Mouse (Mus musculus): ENCODE results near the gene Gm136. TPM values are rescaled to one million over a fixed set of nuclear protein-coding genes. Genes with fewer than 3 reads are reported as not detected.

Gene Gm136
- polyA plus RNA-seq, 1 experiment from 2014 or later = not detected

- ATAC-seq (ENCODE audit: low FRiP score, low TSS enrichment) = no peak
- H3K4me2 ChIP-seq (replicated peaks; ENCODE audit: low read depth, low read length) = no peak overlapping the region
- no peaks in the 10 kb centered on the region for H3K27me3 ChIP-seq (ENCODE audit: insufficient read depth, low read length)
- H3K9ac ChIP-seq (replicated peaks; ENCODE audit: low read length) = no peak overlapping the region
- no peak overlapping the region for H3K4me3 ChIP-seq (ENCODE audit: low read length)
- WGBS = 90% methylated on average over 7 of the region's 7 CpGs
- peaks cover 11% of the 10 kb centered on the region; the same call in 1 of the 2 replicates for H3K9me3 ChIP-seq (ENCODE audit: low read length)
- H3K36me3 ChIP-seq (ENCODE audit: insufficient read depth, low read length) = no peaks in the 10 kb centered on the region
- H3K4me1 ChIP-seq (ENCODE audit: insufficient read depth, low read length) = no peaks in the 10 kb centered on the region
- no peak overlapping the region for H3K27ac ChIP-seq (ENCODE audit: low read length)
Measured at GRCm38 (mm10) chr4:34720127-34720895, 35.8 kb downstream of the Gm136 start.

- H3K9me3 ChIP-seq (ENCODE audit: low read length) = peaks cover 11% of the 10 kb centered on the region; the same call in 1 of the 2 replicates
- H3K27ac ChIP-seq (ENCODE audit: low read length) = no peak overlapping the region
- no peaks in the 10 kb centered on the region for H3K27me3 ChIP-seq (ENCODE audit: insufficient read depth, low read length)
- no peaks in the 10 kb centered on the region for H3K4me1 ChIP-seq (ENCODE audit: insufficient read depth, low read length)
- H3K9ac ChIP-seq (replicated peaks; ENCODE audit: low read length) = no peak overlapping the region
- WGBS = 96% methylated on average over 12 of the region's 12 CpGs
- no peaks in the 10 kb centered on the region for H3K36me3 ChIP-seq (ENCODE audit: insufficient read depth, low read length)
- no peak overlapping the region for H3K4me3 ChIP-seq (ENCODE audit: low read length)
- H3K4me2 ChIP-seq (replicated peaks; ENCODE audit: low read depth, low read length) = no peak overlapping the region
- no peak for ATAC-seq (ENCODE audit: low FRiP score, low TSS enrichment)
Measured at GRCm38 (mm10) chr4:34719421-34719820, 36.6 kb downstream of the Gm136 start.

GRCm38 (mm10) chr4:34715062-34715461 is 41.0 kb downstream of the Gm136 start:
- no peak overlapping the region for H3K27ac ChIP-seq (ENCODE audit: low read length)
- 100% methylated on average over 1 of the region's 1 CpGs for WGBS
- no peak overlapping the region for H3K4me3 ChIP-seq (ENCODE audit: low read length)
- H3K4me1 ChIP-seq (ENCODE audit: insufficient read depth, low read length) = no peaks in the 10 kb centered on the region
- no peak overlapping the region for H3K4me2 ChIP-seq (replicated peaks; ENCODE audit: low read depth, low read length)
- ATAC-seq (ENCODE audit: low FRiP score, low TSS enrichment) = no peak
- no peaks in the 10 kb centered on the region for H3K27me3 ChIP-seq (ENCODE audit: insufficient read depth, low read length)
- H3K9me3 ChIP-seq (ENCODE audit: low read length) = peaks cover 5% of the 10 kb centered on the region; the same call in 1 of the 2 replicates
- no peaks in the 10 kb centered on the region for H3K36me3 ChIP-seq (ENCODE audit: insufficient read depth, low read length)
- no peak overlapping the region for H3K9ac ChIP-seq (replicated peaks; ENCODE audit: low read length)

DNA sequence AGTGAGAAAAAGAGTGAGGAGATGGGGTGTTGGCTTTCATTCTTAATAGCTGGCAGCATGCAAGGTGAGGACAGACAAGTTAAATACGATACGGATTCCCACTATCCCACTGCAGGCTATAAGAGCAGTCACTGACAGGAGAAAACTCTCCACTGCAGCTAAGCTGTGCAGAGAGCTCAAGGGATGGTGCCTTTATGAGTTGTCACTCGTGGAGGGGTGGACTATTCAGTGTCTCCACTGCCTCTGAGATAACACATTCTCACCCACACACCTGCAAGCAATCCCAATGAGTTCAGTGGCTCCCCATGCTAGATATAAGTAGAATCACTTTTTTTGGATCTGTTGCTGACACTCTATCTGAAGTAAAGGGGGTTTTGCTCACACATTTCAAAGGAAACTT is 47.9 kb downstream of the Gm136 start:
- Histone ChIP-seq H3K36me3 (ENCODE audit: insufficient read depth, low read length) (no peaks in the 10 kb centered on the region), H3K27me3 (ENCODE audit: insufficient read depth, low read length) (no peaks in the 10 kb centered on the region), H3K9me3 (ENCODE audit: low read length) (no peaks in the 10 kb centered on the region), H3K4me1 (ENCODE audit: insufficient read depth, low read length) (peaks cover 2% of the 10 kb centered on the region; the same call in 1 of the 2 replicates), H3K9ac (replicated peaks; ENCODE audit: low read length) (no peak overlapping the region), H3K4me2 (replicated peaks; ENCODE audit: low read depth, low read length) (no peak overlapping the region), H3K4me3 (ENCODE audit: low read length) (no peak overlapping the region), H3K27ac (ENCODE audit: low read length) (no peak overlapping the region)
- ATAC-seq (ENCODE audit: low FRiP score, low TSS enrichment) = peak; percentile 55; the same call in 1 of the 2 replicates
- WGBS = 54% methylated on average over 3 of the region's 3 CpGs

GRCm38 (mm10) chr4:34707248-34707647 is 48.8 kb downstream of the Gm136 start:
- Histone ChIP-seq H3K9ac (replicated peaks; ENCODE audit: low read length) (no peak overlapping the region), H3K36me3 (ENCODE audit: insufficient read depth, low read length) (no peaks in the 10 kb centered on the region), H3K27me3 (ENCODE audit: insufficient read depth, low read length) (no peaks in the 10 kb centered on the region), H3K27ac (ENCODE audit: low read length) (0 out of 2 replicates have a peak overlapping the region, but pooled peaks have one; percentile 7), H3K4me1 (ENCODE audit: insufficient read depth, low read length) (peaks cover 2% of the 10 kb centered on the region; the same call in 1 of the 2 replicates), H3K4me2 (replicated peaks; ENCODE audit: low read depth, low read length) (no peak overlapping the region), H3K9me3 (ENCODE audit: low read length) (0 out of 2 replicates have a peak, but pooled peaks cover 1% of the 10 kb centered on the region), H3K4me3 (ENCODE audit: low read length) (no peak overlapping the region)
- peak; percentile 69; the same call in 1 of the 2 replicates for ATAC-seq (ENCODE audit: low FRiP score, low TSS enrichment)
- 61% methylated on average over 3 of the region's 3 CpGs for WGBS

GRCm38 (mm10) chr4:34703029-34703428 is 53.0 kb downstream of the Gm136 start:
- ATAC-seq (ENCODE audit: low FRiP score, low TSS enrichment) = no peak
- no peaks in the 10 kb centered on the region for H3K27me3 ChIP-seq (ENCODE audit: insufficient read depth, low read length)
- H3K9me3 ChIP-seq (ENCODE audit: low read length) = 0 out of 2 replicates have a peak, but pooled peaks cover 2% of the 10 kb centered on the region
- no peaks in the 10 kb centered on the region for H3K36me3 ChIP-seq (ENCODE audit: insufficient read depth, low read length)
- WGBS = 71% methylated on average over 4 of the region's 4 CpGs
- no peak overlapping the region for H3K27ac ChIP-seq (ENCODE audit: low read length)
- no peak overlapping the region for H3K4me3 ChIP-seq (ENCODE audit: low read length)
- peaks cover 2% of the 10 kb centered on the region; the same call in 1 of the 2 replicates for H3K4me1 ChIP-seq (ENCODE audit: insufficient read depth, low read length)
- H3K4me2 ChIP-seq (replicated peaks; ENCODE audit: low read depth, low read length) = no peak overlapping the region
- H3K9ac ChIP-seq (replicated peaks; ENCODE audit: low read length) = no peak overlapping the region

DNA sequence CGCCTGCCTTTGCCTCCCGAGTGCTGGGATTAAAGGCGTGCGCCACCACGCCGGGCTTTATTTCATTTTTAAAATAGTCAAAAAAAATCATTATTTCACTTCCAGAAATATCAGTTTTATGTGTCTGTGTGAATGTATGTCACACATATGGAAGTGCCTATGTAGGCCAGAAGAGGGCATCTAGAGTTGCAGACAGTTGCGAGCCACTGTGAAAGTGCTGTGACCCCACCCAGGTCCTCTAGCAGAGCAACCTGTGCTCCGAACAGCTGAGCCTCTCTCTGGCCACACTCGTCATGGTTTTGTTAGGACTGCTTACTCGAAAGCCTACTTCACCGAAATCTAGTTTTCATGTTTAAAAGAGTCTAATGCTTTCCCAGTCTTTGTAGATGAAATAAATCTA is 53.8 kb downstream of the Gm136 start:
- no peak overlapping the region for H3K4me2 ChIP-seq (replicated peaks; ENCODE audit: low read depth, low read length)
- WGBS = 97% methylated on average over 11 of the region's 11 CpGs
- no peaks in the 10 kb centered on the region for H3K36me3 ChIP-seq (ENCODE audit: insufficient read depth, low read length)
- no peak overlapping the region for H3K9ac ChIP-seq (replicated peaks; ENCODE audit: low read length)
- H3K27ac ChIP-seq (ENCODE audit: low read length) = no peak overlapping the region
- H3K4me3 ChIP-seq (ENCODE audit: low read length) = no peak overlapping the region
- H3K4me1 ChIP-seq (ENCODE audit: insufficient read depth, low read length) = peaks cover under 1% of the 10 kb centered on the region; the same call in 1 of the 2 replicates
- H3K27me3 ChIP-seq (ENCODE audit: insufficient read depth, low read length) = no peaks in the 10 kb centered on the region
- no peak for ATAC-seq (ENCODE audit: low FRiP score, low TSS enrichment)
- 0 out of 2 replicates have a peak, but pooled peaks cover 2% of the 10 kb centered on the region for H3K9me3 ChIP-seq (ENCODE audit: low read length)

DNA sequence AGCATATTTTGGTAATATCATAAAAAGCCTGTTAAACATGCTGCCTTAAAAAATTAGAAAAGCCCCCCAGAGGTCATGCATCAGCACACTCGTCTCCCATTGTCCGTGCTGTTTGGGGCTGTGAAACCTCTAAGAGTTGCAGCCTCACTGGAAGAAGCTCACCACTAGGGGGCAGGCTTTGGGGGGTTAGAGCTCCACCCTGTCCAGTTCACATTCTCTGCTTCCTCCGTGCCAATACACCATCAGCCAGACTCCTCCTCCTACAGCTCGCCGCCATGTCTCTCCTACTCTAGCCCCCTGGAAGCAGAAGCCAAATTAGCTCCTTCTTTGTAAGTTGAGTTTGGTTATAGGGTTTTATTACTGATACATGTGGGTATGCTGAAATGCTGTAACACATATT is 54.5 kb downstream of the Gm136 start:
- no peaks in the 10 kb centered on the region for H3K4me1 ChIP-seq (ENCODE audit: insufficient read depth, low read length)
- no peak for ATAC-seq (ENCODE audit: low FRiP score, low TSS enrichment)
- H3K27me3 ChIP-seq (ENCODE audit: insufficient read depth, low read length) = no peaks in the 10 kb centered on the region
- no peak overlapping the region for H3K27ac ChIP-seq (ENCODE audit: low read length)
- H3K9me3 ChIP-seq (ENCODE audit: low read length) = 0 out of 2 replicates have a peak, but pooled peaks cover 2% of the 10 kb centered on the region
- H3K9ac ChIP-seq (replicated peaks; ENCODE audit: low read length) = no peak overlapping the region
- no peak overlapping the region for H3K4me3 ChIP-seq (ENCODE audit: low read length)
- 58% methylated on average over 5 of the region's 5 CpGs for WGBS
- no peak overlapping the region for H3K4me2 ChIP-seq (replicated peaks; ENCODE audit: low read depth, low read length)
- no peaks in the 10 kb centered on the region for H3K36me3 ChIP-seq (ENCODE audit: insufficient read depth, low read length)

Data from kidney, embryonic 16.5 days (tissue).